Mouse (Mus musculus) olfactory bulb, adult 2 months (tissue): ENCODE measurements around the gene Thsd4. TPM values are rescaled to one million over a fixed set of nuclear protein-coding genes. Genes with fewer than 3 reads are reported as not detected.

Source experiments
- H3K27ac ChIP-seq: fragments of 200-500 bp; 2 replicates; pipeline ENCODE4 v1.5.1; 2012; ENCODE audit warnings: low read depth, low read length; ENCODE audit not compliant: insufficient read depth
- H3K4me1 ChIP-seq: fragments of 200-500 bp; 2 replicates; pipeline ENCODE4 v1.6.1; 2012; ENCODE audit warnings: low read length; ENCODE audit not compliant: control insufficient read depth, insufficient read depth
- H3K4me3 ChIP-seq: fragments of 200-500 bp; 2 replicates; pipeline ENCODE4 v1.5.1; 2012; ENCODE audit warnings: mild to moderate bottlenecking, low read depth, low read length, moderate library complexity; ENCODE audit not compliant: insufficient read depth
- CTCF ChIP-seq: fragments of 200-500 bp; IDR thresholded peaks from 2 replicates; pipeline ENCODE4 v1.5.1; 2012; ENCODE audit warnings: low read depth, mild to moderate bottlenecking, low read length, moderate library complexity; ENCODE audit not compliant: insufficient read depth
- POLR2A ChIP-seq: fragments of 200-500 bp; IDR thresholded peaks from 2 replicates; pipeline ENCODE4 v1.6.1; 2012; ENCODE audit warnings: mild to moderate bottlenecking, low read depth, low read length, moderate library complexity; ENCODE audit not compliant: insufficient read depth
- WGBS: fragments of 180-500 bp; shearing (Covaris S2); methylation state at CpG from one replicate; pipeline ENCODE4 v1.1.7; 2018; 5-methylcytosine and 5-hydroxymethylcytosine counted together
- polyA plus RNA-seq: library from polyadenylated mRNA; stranded (reverse); fragments of >200 nt; gene quantifications from 2 replicates; pipeline ENCODE4 v1.2.4, GENCODE M21; 2012; ENCODE audit warnings: low replicate concordance; ENCODE audit not compliant: missing spikeins, insufficient read depth, insufficient read length

Thsd4 gene
- polyA plus RNA-seq, 1 experiment: not detected

DNA sequence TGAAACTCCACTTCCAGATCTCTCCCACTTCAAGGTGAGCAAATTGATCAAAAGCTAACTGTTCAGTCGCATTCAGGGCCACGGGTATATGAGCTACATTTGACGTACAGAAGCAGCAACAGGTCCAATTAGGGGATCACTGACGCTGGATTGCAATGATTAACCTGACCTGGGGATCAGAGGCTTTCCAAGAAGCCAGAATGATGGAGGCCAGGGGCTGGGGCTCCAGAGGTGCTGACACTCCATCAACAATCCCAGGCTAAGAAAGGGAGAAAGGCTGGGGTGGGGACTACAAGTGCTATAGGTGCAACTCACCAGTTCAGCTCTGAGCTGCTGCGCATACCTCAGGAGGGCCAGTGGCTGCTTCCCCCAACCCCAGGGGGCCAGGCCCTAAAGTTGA is 703 bp downstream of the Thsd4 start:
- Histone ChIP-seq H3K4me3 (peak overlapping the region; percentile 20; the same call in 1 of the 2 replicates), H3K27ac (no peak overlapping the region), H3K4me1 (peaks cover 6% of the 10 kb centered on the region; the same call in 1 of the 2 replicates)
- TF ChIP-seq POLR2A: no peak
- TF ChIP-seq CTCF: no peak
- WGBS: 77% methylated on average over 5 of the region's 5 CpGs

DNA sequence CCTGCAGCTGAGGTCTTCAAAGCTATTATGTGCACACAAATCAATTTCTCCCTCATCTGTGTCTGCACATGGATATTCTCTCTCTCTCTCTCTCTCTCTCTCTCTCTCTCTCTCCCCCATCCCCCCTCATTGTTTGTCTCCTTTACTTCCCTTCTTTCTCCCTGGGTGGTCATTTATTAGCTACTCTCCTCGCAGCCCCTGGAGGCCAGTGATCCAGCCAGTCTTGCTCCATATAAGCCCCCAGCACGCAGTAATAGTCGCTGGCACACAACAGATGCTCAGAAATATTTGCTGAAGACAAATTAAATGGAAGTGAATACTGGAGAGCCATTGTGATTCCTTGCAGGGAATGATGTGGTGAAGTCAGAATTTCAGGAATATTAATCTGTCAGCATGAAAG is 2.2 kb downstream of the Thsd4 start:
- Histone ChIP-seq H3K4me1 (peaks cover 6% of the 10 kb centered on the region; the same call in 1 of the 2 replicates), H3K4me3 (no peak overlapping the region), H3K27ac (no peak overlapping the region)
- no peak for TF ChIP-seq POLR2A
- no peak for TF ChIP-seq CTCF
- 78% methylated on average over 3 of the region's 3 CpGs for WGBS

DNA sequence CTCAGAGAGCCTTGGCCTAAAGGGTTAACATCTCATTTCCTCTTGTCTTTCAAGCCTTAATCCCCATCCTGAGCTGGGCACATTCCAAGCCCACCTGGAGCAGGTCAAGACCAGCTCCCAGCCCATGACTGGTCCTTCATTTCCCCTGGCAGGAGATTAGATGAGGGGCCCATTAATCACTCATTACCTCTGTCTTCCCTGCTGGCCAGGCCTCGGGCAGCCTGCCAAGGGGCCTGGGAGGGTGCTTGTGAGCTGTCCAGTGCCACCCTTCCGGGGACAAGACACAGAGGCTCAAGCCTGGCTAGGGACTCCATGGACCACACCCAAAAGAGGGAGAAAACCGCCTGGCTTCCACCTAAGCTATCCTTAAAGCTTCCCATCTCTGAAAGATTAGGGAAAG is 3.6 kb downstream of the Thsd4 start:
- no peak overlapping the region for H3K4me3 ChIP-seq
- no peak overlapping the region for H3K27ac ChIP-seq
- WGBS: 51% methylated on average over 3 of the region's 3 CpGs
- TF ChIP-seq POLR2A: no peak
- no peak for TF ChIP-seq CTCF
- peaks cover 6% of the 10 kb centered on the region; the same call in 1 of the 2 replicates for H3K4me1 ChIP-seq

DNA sequence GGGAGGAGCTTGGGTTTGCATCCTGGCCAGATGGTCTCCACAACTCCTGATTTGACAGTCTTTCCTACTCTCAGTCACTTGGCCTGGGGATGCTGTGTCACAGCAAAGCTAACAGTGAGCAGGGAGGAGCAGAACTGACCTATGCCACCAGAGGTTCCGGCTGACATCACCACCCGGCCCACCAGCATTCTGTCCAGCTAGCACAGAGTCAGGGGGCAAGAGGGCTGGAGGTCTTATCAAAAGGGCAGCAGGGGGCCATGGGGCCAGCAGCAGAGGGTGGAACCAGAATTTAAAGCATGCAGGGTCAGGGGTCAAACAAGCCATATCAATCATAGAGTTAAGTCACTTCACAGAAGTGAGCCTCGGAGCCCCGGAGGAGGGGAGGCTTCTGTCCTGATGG is 4.7 kb downstream of the Thsd4 start:
- TF ChIP-seq CTCF (no peak), POLR2A (no peak)
- H3K4me1 ChIP-seq: peaks cover 6% of the 10 kb centered on the region; the same call in 1 of the 2 replicates
- WGBS: 79% methylated on average over 4 of the region's 4 CpGs
- no peak overlapping the region for H3K27ac ChIP-seq
- no peak overlapping the region for H3K4me3 ChIP-seq

DNA sequence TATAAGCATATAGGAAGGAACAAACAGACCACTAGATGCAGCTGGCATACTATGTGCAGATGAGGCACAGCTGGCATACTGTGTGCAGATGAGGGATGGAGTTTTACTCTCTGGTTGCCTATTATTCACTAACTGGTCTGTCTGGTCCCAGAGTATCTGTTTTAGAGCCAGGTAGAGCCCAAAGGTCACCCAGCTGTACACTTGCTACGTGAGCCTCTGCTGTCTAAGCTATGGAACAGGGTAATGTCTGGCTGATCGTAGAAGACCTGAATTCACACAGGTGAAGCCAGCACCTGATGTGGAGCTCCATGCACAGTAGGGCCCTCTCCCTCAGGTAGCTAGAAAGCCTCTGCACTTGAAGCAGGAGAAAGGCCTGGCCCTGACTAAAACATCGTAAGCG is 5.5 kb downstream of the Thsd4 start:
- 96% methylated on average over 4 of the region's 4 CpGs for WGBS
- no peak for TF ChIP-seq POLR2A
- Histone ChIP-seq H3K27ac (no peak overlapping the region), H3K4me3 (no peak overlapping the region), H3K4me1 (peaks cover 3% of the 10 kb centered on the region; the same call in 1 of the 2 replicates)

DNA sequence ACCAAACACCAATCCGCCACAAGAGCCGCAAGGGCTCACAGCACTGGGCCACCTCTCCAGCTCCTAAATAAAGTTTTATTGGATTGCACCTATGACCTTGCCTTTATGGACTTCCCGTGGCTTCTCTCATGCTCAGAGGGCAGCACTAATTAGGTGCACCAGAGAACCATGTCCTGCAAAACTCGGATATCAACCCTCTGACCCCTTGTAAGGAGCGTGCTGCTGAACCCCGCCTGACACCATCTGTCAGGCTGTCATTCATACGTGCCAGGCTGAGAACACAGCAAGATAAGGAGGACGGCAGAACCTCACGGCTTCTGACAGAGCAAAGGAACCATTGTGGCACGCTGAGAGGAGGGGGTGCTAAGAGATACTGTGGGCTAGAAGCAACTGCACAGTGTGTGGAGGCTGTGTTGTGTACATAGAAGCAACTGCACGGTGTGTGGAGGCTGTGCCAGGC is 8.5 kb downstream of the Thsd4 start:
- Histone ChIP-seq H3K27ac (no peak overlapping the region), H3K4me1 (peaks cover 8% of the 10 kb centered on the region; the same call in 1 of the 2 replicates), H3K4me3 (no peak overlapping the region)
- TF ChIP-seq CTCF: no peak
- no peak for TF ChIP-seq POLR2A
- WGBS: 73% methylated on average over 11 of the region's 11 CpGs

DNA sequence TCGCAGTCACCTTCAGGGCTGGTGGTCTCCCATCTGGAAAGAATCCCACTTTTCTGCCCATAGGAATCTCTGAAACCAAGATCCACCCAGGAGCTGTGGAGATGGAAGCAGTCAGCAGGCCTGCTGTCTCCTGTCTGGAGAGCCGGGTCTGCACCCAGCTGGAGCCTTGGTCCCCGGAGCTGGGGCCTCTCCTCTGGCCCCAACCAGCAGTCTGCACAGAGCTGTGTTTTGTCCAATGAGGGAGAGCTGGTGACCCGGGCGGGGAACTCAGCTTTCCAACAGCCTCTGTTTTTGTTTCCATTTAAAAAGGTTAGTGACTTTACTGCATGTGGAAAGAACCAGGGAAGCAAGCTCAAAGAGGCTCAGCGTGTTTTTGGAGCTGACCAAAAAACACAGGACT is 11.0 kb downstream of the Thsd4 start:
- Histone ChIP-seq H3K4me3 (no peak overlapping the region), H3K4me1 (peaks cover 16% of the 10 kb centered on the region), H3K27ac (no peak overlapping the region)
- 55% methylated on average over 6 of the region's 6 CpGs for WGBS
- TF ChIP-seq CTCF (no peak), POLR2A (no peak)

DNA sequence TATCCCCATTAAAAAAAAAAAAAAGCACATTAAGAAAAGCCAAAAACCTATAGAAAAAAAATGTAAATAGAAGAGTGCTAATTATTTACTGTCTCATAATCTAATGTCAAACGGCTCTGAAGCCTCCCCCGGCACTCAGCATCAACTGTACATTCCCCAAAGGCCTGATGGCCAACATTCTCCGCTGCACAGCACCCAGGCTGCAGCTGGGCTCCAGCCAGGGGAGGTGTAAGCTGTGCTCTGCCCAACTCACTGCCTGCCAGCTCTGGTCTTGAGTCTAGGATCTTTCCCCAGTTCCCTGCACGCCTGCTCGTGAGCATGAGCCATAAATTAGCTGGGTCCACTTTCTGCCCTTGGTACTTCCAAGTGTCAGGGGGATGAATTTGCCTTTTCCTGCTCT is 15.7 kb downstream of the Thsd4 start:
- H3K4me1 ChIP-seq: peaks cover 16% of the 10 kb centered on the region

DNA sequence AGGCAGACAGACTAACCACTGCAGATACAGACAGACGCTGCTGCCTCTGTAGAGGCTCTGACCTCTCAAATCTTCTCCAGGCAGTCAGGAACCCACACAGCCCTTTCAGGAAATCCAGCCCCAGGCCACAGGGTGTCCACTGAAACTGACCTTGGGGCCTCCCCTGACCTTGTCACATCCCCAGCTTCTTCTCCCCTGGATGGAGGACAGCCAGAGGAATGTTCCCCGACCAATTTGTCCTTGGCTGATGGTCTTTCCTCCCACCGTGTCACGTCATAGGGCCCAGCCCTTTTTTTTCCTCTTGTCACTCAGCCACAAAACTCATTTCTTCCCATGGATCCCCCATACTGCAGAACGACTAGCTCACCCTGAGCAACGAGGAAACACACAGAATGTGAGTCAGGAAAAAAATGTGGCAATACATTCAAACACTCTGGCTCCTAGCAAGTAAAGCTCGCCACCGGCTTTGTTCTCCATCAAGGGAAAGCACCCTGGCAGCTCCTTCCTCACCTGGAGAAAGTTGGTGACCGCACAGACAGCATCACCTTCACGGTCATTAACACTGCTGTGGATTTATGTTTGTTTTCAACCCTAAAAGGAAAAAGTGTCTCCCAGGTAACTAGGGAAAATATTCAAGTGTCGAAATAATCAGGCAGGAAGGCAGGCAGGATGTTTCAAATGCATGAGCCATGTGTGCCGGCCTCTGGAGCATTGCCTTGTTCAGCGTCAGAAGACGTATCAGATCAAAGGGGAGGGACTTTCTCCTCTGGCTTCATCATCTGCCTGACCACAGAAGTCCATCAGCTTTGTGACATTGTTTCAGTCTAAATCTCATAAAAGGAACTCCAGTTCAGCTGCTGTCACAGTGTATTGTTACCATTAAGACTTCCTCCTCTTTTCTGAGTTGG is 17.2 kb downstream of the Thsd4 start:
- WGBS: 71% methylated on average over 14 of the region's 14 CpGs
- no peak overlapping the region for H3K27ac ChIP-seq
- TF ChIP-seq POLR2A (no peak), CTCF (no peak)

More for the DNA sequence above, 15.7 kb downstream of the Thsd4 start:
- 76% methylated on average over 5 of the region's 5 CpGs for WGBS
- no peak for TF ChIP-seq CTCF
- TF ChIP-seq POLR2A: no peak
- Histone ChIP-seq H3K4me3 (no peak overlapping the region), H3K27ac (no peak overlapping the region)

More for the DNA sequence above, 17.2 kb downstream of the Thsd4 start:
- Histone ChIP-seq H3K4me1 (peaks cover 11% of the 10 kb centered on the region), H3K4me3 (no peak overlapping the region)
